Mouse (Mus musculus): Measurements from ENCODE around the gene Msantd2. TPM values are rescaled to one million over a fixed set of nuclear protein-coding genes. Genes with fewer than 3 reads are reported as not detected.

Gene Msantd2
- 27.9 and 29.7 TPM in 2 replicates for polyA plus RNA-seq (2015; fragmentation: Nextera tagmentation; extraction: Ambion mirVana)

DNA sequence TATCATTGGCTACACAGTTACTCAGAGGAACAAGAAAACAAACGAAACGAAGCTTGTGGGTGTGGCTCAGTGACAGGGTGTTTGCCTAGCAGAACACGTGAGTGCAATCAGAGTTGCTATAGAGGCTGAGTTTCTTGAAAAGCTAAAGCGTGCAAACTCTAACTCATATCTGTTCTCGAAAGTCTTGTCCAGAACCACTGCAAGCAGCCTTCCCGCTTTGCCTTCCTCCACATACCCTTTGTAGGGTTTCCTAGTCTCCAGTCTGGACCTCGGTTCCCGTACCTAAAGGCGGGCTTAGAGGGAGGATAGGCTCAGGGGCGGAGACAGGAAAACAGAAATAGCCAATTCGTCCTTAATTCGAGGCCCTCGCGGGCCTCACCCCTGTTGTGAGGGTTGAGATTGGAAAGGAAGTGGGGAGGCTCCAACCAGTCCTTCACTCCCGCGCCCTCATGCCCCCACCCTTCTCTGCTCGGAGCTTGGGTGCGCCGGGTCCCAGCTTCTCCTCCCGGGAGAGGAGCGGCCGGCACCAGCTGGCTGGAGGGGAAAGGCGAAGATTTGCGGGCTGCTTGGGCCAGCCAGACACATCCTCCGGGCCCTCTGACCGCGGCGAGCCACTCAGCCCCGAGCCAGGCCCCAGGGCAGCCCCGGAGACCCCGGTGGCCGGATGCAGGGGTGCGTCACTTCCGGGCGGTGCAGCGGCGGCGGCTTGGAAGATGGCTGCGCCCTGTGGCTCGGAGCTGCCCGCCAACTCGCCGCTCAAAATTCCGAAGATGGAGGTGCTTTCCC is at the start of gene Msantd2:
TSS of gene Msantd2 (plus strand) at position 709 of the 786 bp plus-strand sequence.
- under 1% methylated on average over 44 of the region's 44 CpGs for WGBS
- Histone ChIP-seq H3K36me3 (no peaks in the 10 kb centered on the region), H3K4me2 (peak within 1 kb of the TSS; percentile 82), H3K27me3 (no peaks in the 10 kb centered on the region), H3K27ac (replicated peaks) (peak within 1 kb of the TSS; percentile 99), H3K4me1 (replicated peaks) (peaks cover 25% of the 10 kb centered on the region), H3K9me3 (no peaks in the 10 kb centered on the region), H3K4me3 (peak within 1 kb of the TSS; percentile 92), H3K9ac (peak within 1 kb of the TSS; percentile 90)
- peak; percentile 96 for ATAC-seq (ENCODE audit: low FRiP score, low read depth)

DNA sequence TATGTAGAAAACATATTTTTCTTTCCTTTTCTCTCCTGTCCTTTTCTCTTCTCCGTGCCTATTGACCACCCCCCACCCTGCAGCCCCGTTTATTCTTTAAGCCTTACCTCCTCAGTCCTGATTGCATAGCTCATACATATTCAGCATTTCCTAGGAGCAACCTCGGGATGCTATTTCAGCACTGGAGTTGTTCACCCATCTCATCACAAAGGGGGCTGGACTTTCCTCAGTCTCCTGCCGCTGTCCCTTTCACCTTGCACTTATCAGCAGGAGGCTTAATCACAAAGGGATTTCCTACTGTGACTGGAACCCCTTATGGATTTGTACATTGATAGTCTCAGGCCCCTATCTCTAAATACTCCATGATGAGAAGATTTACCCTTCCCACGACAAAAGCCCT is 36.7 kb upstream of the Msantd2 start:
- H3K36me3 ChIP-seq: no peaks in the 10 kb centered on the region
- no peak overlapping the region for H3K4me3 ChIP-seq
- peaks cover 8% of the 10 kb centered on the region; the same call in 1 of the 2 replicates for H3K27me3 ChIP-seq
- H3K4me1 ChIP-seq (replicated peaks): peaks cover 34% of the 10 kb centered on the region
- no peaks in the 10 kb centered on the region for H3K9me3 ChIP-seq
- H3K9ac ChIP-seq: no peak overlapping the region
- H3K4me2 ChIP-seq: no peak overlapping the region
- no peak for ATAC-seq (ENCODE audit: low FRiP score, low read depth)
- WGBS: 1% methylated on average over 5 of the region's 5 CpGs
- no peak overlapping the region for H3K27ac ChIP-seq (replicated peaks)

DNA sequence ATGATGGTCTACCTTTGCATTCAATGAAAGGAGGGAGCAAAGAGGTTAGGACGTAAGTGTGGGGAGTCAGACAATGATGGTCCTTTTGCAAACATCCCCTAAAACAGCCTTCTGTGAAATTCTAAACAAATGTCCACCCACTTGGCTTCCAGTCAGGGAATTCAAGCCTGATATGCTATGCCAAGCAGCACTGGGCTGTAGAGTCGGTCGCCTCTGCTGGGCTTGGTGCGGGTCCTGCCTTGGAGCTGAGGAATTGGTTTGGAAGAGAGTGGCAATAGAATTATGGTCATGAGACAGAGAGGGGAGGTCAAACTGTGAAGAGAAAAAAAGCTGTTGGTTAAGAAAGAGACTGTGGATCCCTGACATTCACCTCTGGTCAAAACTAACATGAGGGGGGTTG is 35.8 kb upstream of the Msantd2 start:
- Histone ChIP-seq H3K4me3 (no peak overlapping the region), H3K27me3 (peaks cover 10% of the 10 kb centered on the region; the same call in 1 of the 2 replicates), H3K36me3 (no peaks in the 10 kb centered on the region), H3K9me3 (no peaks in the 10 kb centered on the region), H3K9ac (no peak overlapping the region), H3K27ac (replicated peaks) (no peak overlapping the region), H3K4me1 (replicated peaks) (peaks cover 37% of the 10 kb centered on the region), H3K4me2 (no peak overlapping the region)
- 32% methylated on average over 4 of the region's 4 CpGs for WGBS
- ATAC-seq (ENCODE audit: low FRiP score, low read depth): no peak

DNA sequence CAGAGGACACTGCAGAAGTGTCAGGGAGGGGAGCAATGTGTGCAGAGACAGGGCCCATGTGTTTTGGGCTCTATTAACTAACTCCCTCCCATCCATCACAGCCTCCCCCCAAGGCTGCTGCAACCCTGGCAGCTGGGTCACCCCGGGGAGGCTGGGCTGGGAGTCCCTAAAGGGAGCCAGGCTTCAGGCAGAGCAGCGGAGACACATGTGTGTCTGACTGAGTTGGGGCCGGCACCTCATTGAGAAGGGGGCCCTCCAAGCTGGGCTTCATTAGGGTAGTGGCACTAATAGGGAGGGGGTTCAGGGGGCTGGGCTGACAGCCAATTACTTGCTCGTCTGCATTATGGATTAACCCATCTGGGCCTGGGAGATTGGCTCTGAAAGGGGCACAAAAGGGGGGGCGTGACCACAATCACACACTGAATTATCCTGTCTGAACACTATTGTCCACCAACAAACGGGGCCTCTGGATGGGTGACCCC is 35.1 kb upstream of the Msantd2 start:
- Histone ChIP-seq H3K36me3 (no peaks in the 10 kb centered on the region), H3K27me3 (peaks cover 11% of the 10 kb centered on the region; the same call in 1 of the 2 replicates), H3K4me2 (no peak overlapping the region), H3K9ac (no peak overlapping the region), H3K4me3 (no peak overlapping the region), H3K27ac (replicated peaks) (0 out of 2 replicates have a peak overlapping the region, but pooled peaks have one; percentile 9), H3K9me3 (no peaks in the 10 kb centered on the region), H3K4me1 (replicated peaks) (peaks cover 44% of the 10 kb centered on the region)
- WGBS: 12% methylated on average over 6 of the region's 6 CpGs
- peak; percentile 27; the same call in 1 of the 2 replicates for ATAC-seq (ENCODE audit: low FRiP score, low read depth)

DNA sequence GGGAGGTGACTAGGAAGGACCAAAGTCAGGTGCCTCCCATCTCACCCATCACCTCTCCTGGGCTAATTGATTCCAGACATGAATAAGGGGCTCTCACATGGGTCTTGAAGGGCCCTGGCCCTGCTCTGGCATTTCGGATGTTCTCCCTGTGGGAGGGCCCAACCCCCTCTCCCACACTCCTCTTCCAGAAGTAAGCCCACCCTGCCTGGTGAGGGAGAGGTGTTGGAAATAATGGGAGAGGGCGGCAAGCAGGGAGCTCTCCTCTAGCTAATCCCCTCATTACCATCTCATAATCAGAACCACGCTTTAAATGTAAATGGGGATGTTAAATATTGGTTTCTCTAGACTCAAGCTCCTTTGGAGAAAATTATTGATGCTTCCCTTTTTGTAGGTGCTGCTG is 34.1 kb upstream of the Msantd2 start:
- H3K9ac ChIP-seq: no peak overlapping the region
- no peaks in the 10 kb centered on the region for H3K9me3 ChIP-seq
- H3K4me1 ChIP-seq (replicated peaks): peaks cover 53% of the 10 kb centered on the region
- no peak overlapping the region for H3K4me2 ChIP-seq
- no peaks in the 10 kb centered on the region for H3K36me3 ChIP-seq
- no peak overlapping the region for H3K4me3 ChIP-seq
- ATAC-seq (ENCODE audit: low FRiP score, low read depth): no peak
- WGBS: 12% methylated on average over 3 of the region's 3 CpGs
- peaks cover 11% of the 10 kb centered on the region; the same call in 1 of the 2 replicates for H3K27me3 ChIP-seq
- H3K27ac ChIP-seq (replicated peaks): 0 out of 2 replicates have a peak overlapping the region, but pooled peaks have one; percentile 9

DNA sequence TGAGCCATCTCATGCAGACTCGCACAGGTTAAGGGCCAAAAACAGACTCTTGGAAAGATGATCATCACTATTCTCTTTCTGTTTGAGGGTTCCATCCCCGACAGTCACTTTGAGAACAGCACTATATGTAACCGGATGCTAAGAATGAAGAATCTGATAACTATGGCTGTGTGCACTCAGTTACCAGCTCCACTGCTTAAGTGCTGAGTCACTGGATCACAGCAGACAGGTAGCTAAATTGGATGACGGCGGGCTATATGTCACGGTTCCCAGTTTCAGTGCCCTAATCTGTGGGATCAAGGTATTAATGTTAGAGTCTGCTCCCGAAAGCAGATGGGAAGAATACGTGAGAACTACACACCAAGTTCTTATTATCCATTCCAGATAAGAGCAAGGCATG is 33.3 kb upstream of the Msantd2 start:
- H3K27ac ChIP-seq (replicated peaks): no peak overlapping the region
- no peaks in the 10 kb centered on the region for H3K9me3 ChIP-seq
- 3% methylated on average over 8 of the region's 8 CpGs for WGBS
- H3K4me2 ChIP-seq: peak overlapping the region; percentile 60
- H3K4me3 ChIP-seq: peak overlapping the region; percentile 32; the same call in 1 of the 2 replicates
- H3K27me3 ChIP-seq: peaks cover 9% of the 10 kb centered on the region; the same call in 1 of the 2 replicates
- ATAC-seq (ENCODE audit: low FRiP score, low read depth): no peak
- peaks cover 60% of the 10 kb centered on the region for H3K4me1 ChIP-seq (replicated peaks)
- no peak overlapping the region for H3K9ac ChIP-seq
- no peaks in the 10 kb centered on the region for H3K36me3 ChIP-seq

DNA sequence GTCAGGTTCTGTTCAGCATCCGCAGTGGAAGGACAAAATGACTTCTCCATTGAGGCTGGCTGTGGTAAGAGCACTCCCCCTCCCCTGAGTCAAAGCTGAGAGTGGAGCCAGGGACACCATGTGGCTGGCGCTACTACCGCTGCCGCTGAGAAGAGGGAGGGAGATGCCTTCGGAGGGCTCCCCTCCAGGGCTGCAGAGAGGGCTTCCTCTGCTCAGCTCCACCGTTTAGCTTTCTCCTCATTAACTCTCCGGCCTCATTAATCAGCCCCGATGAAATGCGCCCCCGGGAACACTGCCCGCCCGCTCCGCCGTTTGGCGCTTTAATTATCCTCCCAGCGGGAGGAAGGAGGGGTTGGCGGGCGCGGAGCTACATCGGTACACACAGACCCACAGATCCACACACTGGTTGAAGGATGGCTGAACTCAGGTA is 32.6 kb upstream of the Msantd2 start:
- peak overlapping the region; percentile 60 for H3K4me2 ChIP-seq
- H3K4me3 ChIP-seq: peak overlapping the region; percentile 32
- H3K4me1 ChIP-seq (replicated peaks): peaks cover 64% of the 10 kb centered on the region
- no peaks in the 10 kb centered on the region for H3K9me3 ChIP-seq
- ATAC-seq (ENCODE audit: low FRiP score, low read depth): peak; percentile 84
- peak overlapping the region; percentile 23 for H3K27ac ChIP-seq (replicated peaks)
- H3K9ac ChIP-seq: peak overlapping the region; percentile 33
- no peaks in the 10 kb centered on the region for H3K36me3 ChIP-seq
- WGBS: 1% methylated on average over 19 of the region's 20 CpGs
- H3K27me3 ChIP-seq: peaks cover 9% of the 10 kb centered on the region; the same call in 1 of the 2 replicates

DNA sequence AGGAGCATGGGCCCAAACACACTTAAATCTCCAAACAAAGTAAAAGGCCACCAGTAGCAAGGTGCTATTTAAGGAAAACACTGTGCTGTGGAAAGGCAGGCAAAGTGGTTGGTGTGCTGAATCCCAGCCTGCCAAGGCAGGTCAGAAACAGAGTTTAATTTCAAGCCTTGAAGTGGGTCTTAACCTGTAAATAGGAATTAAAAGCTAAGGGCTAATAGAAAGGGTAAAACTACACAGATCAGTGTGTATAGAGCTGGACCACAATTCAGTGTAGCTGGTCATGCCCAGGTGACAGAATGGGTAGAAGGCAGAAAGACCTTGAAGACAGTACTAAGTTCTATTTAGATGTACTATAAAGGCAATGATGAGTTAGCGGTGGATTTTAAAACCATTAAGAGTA is 32.0 kb upstream of the Msantd2 start:
- peak overlapping the region; percentile 23; the same call in 1 of the 2 replicates for H3K27ac ChIP-seq (replicated peaks)
- H3K4me3 ChIP-seq: no peak overlapping the region
- H3K9ac ChIP-seq: no peak overlapping the region
- no peaks in the 10 kb centered on the region for H3K9me3 ChIP-seq
- no peaks in the 10 kb centered on the region for H3K36me3 ChIP-seq
- no peak for ATAC-seq (ENCODE audit: low FRiP score, low read depth)
- peaks cover 9% of the 10 kb centered on the region; the same call in 1 of the 2 replicates for H3K27me3 ChIP-seq
- 53% methylated on average over 1 of the region's 1 CpGs for WGBS
- H3K4me2 ChIP-seq: peak overlapping the region; percentile 60
- peaks cover 64% of the 10 kb centered on the region for H3K4me1 ChIP-seq (replicated peaks)

DNA sequence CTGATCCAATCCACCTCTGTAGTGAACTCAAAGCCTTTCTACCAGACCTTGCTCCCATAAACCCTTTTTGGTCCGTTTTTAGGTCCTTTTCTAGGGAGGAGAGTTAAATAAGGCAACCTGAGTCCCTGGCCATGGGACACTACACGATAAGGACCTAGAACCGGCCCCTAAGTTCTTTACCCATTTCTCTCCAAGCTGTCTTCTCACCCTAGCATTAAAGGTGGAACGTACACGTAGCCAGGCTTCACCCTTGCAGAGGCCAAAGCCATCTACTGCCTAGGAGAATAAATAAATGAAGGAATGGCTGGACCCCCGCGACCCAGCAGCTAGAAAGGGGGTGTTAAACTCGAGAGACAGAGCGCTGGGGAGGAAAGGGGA is 29.5 kb upstream of the Msantd2 start:
- Histone ChIP-seq H3K4me1 (replicated peaks) (peaks cover 56% of the 10 kb centered on the region), H3K27me3 (peaks cover 6% of the 10 kb centered on the region; the same call in 1 of the 2 replicates)
- no peak for ATAC-seq (ENCODE audit: low FRiP score, low read depth)

DNA sequence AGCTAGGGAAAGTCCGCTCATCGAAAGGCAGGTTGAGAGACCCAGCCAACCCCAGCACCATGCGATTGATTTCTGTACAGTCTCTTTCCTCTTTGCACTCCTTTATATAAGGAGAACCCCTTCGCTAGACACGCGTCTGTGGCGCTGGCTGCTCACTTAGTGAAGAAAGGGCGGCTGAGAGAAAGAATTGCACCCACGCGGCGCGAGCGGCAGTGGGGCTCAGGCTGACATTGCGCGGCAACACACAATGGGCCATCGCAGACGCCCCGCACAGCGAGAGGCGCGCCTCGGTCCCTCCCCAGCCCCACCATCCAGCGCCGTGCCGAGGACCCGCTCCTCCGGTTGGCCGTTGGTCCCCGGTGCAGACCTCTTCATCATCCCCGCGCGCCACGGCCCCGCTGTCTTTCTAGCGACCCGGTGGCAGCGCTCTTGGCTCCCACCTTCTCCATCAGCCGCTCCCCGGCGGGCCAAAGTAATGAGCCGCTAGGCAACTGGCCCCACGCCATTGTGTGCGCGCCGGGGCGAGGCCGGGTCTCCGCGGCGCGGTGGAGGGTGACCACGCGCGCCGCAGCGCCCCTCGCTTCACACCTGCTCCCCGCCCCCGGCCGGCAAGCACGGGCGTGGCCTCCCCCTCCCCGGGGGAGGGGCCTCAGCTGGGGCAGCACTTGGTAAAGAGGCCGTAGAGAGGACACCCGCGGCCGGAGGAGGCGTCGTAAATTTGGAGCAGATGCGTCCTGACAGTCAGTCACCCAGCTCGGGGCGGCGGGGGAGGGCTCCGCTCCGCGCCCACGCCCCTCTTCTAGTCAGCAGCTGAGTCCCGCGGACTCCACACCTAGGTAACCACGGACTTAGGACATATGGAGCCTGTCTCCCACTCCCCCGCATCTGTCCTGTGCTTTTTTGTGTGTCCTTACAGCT is 28.8 kb upstream of the Msantd2 start:
- Histone ChIP-seq H3K9ac (peak overlapping the region; percentile 66), H3K27me3 (0 out of 2 replicates have a peak, but pooled peaks cover 6% of the 10 kb centered on the region), H3K27ac (replicated peaks) (peak overlapping the region; percentile 83), H3K36me3 (no peaks in the 10 kb centered on the region), H3K9me3 (no peaks in the 10 kb centered on the region), H3K4me2 (peak overlapping the region; percentile 95), H3K4me3 (peak overlapping the region; percentile 59), H3K4me1 (replicated peaks) (peaks cover 50% of the 10 kb centered on the region)
- ATAC-seq (ENCODE audit: low FRiP score, low read depth): peak; percentile 61
- under 1% methylated on average over 81 of the region's 81 CpGs for WGBS

More for the DNA sequence above, 29.5 kb upstream of the Msantd2 start:
- Histone ChIP-seq H3K9ac (peak overlapping the region; percentile 66; the same call in 1 of the 2 replicates), H3K4me2 (peak overlapping the region; percentile 95), H3K27ac (replicated peaks) (peak overlapping the region; percentile 83), H3K36me3 (no peaks in the 10 kb centered on the region), H3K9me3 (no peaks in the 10 kb centered on the region), H3K4me3 (peak overlapping the region; percentile 59)
- 2% methylated on average over 9 of the region's 9 CpGs for WGBS

DNA sequence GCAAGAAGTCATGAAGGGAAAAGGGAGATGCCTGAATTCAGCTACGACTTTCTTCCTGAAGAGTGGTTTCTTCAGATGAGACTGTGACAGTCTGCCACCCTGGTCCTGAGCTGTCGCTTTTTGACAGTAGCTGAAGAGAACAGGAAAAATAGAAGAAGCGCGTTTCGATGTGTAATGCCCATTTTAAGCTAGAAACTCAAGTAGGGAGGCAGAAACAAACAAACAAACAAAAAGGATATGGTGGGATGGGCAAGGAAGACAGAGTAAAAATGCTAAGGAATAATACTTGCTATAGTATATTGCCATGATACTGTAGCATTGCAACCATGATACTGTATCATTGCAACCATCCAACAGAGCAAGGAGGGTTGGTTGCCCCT is 28.2 kb upstream of the Msantd2 start:
- 5% methylated on average over 5 of the region's 5 CpGs for WGBS
- H3K27ac ChIP-seq (replicated peaks): peak overlapping the region; percentile 83
- peak overlapping the region; percentile 66 for H3K9ac ChIP-seq
- H3K4me1 ChIP-seq (replicated peaks): peaks cover 47% of the 10 kb centered on the region
- no peaks in the 10 kb centered on the region for H3K36me3 ChIP-seq
- H3K4me3 ChIP-seq: peak overlapping the region; percentile 59
- H3K4me2 ChIP-seq: peak overlapping the region; percentile 95
- H3K9me3 ChIP-seq: no peaks in the 10 kb centered on the region
- 0 out of 2 replicates have a peak, but pooled peaks have one; percentile 2 for ATAC-seq (ENCODE audit: low FRiP score, low read depth)
- H3K27me3 ChIP-seq: 0 out of 2 replicates have a peak, but pooled peaks cover 6% of the 10 kb centered on the region
